13 mouse cellular contexts compared by ENCODE assay signal in the genomic region with DNA sequence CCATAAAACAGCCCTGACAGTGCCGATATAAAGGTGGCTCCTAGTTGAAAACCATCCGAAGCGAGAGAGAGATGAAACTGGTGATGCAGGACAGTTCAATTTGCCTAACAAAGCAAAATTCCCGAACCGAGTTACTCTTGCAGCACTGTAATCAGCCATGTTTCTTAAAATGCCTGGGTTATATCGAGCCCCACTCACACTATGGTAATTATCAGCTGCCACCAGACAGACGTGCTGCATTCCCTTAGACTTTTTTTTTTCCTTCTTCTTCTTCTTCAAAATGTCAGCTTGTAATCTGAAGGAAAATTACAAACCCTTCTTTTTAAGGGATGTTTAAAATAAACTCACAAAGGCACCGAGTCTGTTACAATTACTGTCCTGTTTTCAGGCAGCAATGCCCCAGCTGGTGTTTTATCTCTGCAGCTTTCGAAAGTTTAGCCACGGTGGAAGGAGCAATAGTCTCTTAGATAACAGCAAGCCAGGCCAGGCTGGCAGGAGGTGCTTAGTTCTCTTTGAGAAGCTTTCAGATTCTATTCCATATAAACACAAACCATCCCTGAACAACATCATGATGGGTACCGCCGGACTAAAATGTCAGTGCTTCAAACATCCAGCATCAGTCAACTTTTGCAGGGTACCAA.
DNase-seq lines count a peak whose midpoint lies in the region; ATAC-seq lines count a peak whose summit lies in the region.
"Had no signal": no experiment of that assay in that cellular context is flagged by ENCODE, and none has a peak within 500 bp of the region (broad histone marks: within the 10 kb centered on the region; RNA-seq: fewer than 3 reads in every experiment).

No protein-coding gene starts in this region.

- no peaks in the 10 kb centered on the region for H3K9me3 ChIP-seq in heart, embryonic 13.5 days
- H3K9me3 ChIP-seq in lung, embryonic 15.5 days = no peaks in the 10 kb centered on the region
- H3K9me3 ChIP-seq: midbrain, embryonic 12.5 days had no signal

- 12% methylated on average over 12 of the region's 12 CpGs for WGBS in heart, embryonic 13.5 days
- 28% methylated on average over 12 of the region's 12 CpGs for WGBS in lung, embryonic 15.5 days

- H3K4me2 ChIP-seq in heart, embryonic 13.5 days = peak overlapping the region; percentile 64
- peak overlapping the region; percentile 44 for H3K4me2 ChIP-seq in lung, embryonic 15.5 days
- H3K4me2 ChIP-seq: midbrain, embryonic 12.5 days had no signal

- intact Hi-C loops in gastrocnemius, postnatal 14 days (cut with DNase I; ENCODE audit: low total_unique reads) = no loop called here

- no peaks in the 10 kb centered on the region for H3K27me3 ChIP-seq in heart, embryonic 13.5 days (replicated peaks)
- H3K27me3 ChIP-seq in lung, embryonic 15.5 days = no peaks in the 10 kb centered on the region
- H3K27me3 ChIP-seq: midbrain, embryonic 12.5 days had no signal

- no peaks in the 10 kb centered on the region for H3K36me3 ChIP-seq in heart, embryonic 13.5 days
- H3K36me3 ChIP-seq in lung, embryonic 15.5 days = no peaks in the 10 kb centered on the region
- H3K36me3 ChIP-seq: midbrain, embryonic 12.5 days had no signal

- ATAC-seq in heart, embryonic 13.5 days (ENCODE audit: extremely low read depth, insufficient number of reproducible peaks, low FRiP score, low TSS enrichment) = no peak
- peak; percentile 81; the same call in 1 of the 2 replicates for ATAC-seq in lung, embryonic 15.5 days (ENCODE audit: borderline replicate concordance, extremely low read depth, low FRiP score, low TSS enrichment)
- ATAC-seq in megakaryocyte-erythroid progenitor cell, adult 5-6 weeks (replicated peaks; ENCODE audit: low FRiP score, low TSS enrichment, poor library complexity, severe bottlenecking) = peak; percentile 95

- peak overlapping the region; percentile 60 for H3K27ac ChIP-seq in heart, embryonic 13.5 days (replicated peaks)
- peak overlapping the region; percentile 53; the same call in 1 of the 2 replicates for H3K27ac ChIP-seq in lung, embryonic 15.5 days
- H3K27ac ChIP-seq: midbrain, embryonic 12.5 days had no signal

- H3K4me1 ChIP-seq in heart, embryonic 13.5 days = peaks cover 26% of the 10 kb centered on the region
- peaks cover 10% of the 10 kb centered on the region for H3K4me1 ChIP-seq in lung, embryonic 15.5 days
- H3K4me1 ChIP-seq: midbrain, embryonic 12.5 days had no signal

- H3K9ac ChIP-seq in heart, embryonic 13.5 days = peak overlapping the region; percentile 57
- H3K9ac ChIP-seq in lung, embryonic 15.5 days = no peak overlapping the region; the same call in 1 of the 2 replicates
- H3K9ac ChIP-seq: midbrain, embryonic 12.5 days had no signal

- peak overlapping the region; percentile 37 for H3K4me3 ChIP-seq in heart, embryonic 13.5 days
- no peak overlapping the region for H3K4me3 ChIP-seq in lung, embryonic 15.5 days
- H3K4me3 ChIP-seq: midbrain, embryonic 12.5 days had no signal

- no peak for DNase-seq in heart, adult 8-10 months (ENCODE audit: low spot score)
- no peak for DNase-seq in lung, adult 18-20 months
- peak; percentile 18 for DNase-seq in forelimb bud, embryonic 11.5 days (ENCODE audit: low read depth, low spot score)
- no peak for DNase-seq in gastrocnemius, postnatal 14 days
- no peak for DNase-seq in thymus, postnatal 36 days
- DNase-seq: cerebellum, adult 9-11 months; heart, adult 11 months; right cerebral cortex, postnatal 14 days; thymus, adult 18-20 months had no signal
